Mouse (Mus musculus): ENCODE measurements around the gene Trim58.

Gene Trim58

DNA sequence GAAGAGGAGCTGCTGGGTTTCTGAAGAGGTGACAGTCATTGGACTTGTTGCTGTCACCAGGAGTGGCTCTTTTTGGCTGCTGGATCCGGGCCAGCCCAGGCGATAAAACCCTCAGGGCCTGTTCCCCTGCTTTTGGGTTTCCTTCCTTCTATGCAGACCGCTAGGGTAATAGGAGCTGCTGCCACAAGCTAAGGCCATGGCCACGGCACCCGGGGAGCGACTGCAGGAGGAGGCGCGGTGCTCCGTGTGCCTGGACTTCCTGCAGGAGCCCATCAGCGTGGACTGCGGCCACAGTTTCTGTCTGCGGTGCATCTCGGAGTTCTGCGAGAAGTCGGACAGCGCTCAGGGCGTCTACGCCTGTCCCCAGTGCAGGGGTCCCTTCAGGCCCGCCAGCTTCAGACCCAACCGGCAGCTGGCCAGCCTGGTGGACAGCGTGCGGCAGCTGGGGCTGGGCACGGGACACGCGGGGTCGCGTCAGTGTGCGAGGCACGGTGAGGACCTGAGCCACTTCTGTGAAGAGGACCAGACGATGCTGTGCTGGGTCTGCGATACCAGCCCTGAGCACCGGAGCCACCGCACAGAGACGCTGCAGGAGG, at the start of gene Trim58:
TSS of gene Trim58 (plus strand) at position 194 of the 596 bp plus-strand sequence.
- DNase-seq (ENCODE audit: low read depth, low spot score) = no peak

DNA sequence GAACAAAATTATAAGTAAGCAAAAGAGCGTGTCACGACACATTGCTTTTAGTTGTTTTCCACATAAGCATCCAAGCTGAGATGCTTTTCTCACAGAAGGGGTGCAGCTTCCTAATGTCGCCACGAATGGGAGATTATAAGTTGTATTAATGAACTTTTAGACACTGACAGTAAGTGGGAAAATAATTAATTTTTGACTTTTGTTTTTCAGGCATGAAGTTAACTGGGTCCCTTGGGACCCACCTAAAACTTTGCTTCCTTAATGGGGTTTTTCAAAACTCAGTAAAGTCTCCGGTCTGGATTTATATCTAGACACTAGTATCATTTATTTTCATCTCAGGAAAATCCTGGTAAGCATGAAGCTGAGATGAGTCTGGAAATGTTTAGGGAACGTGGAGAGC, 45.5 kb upstream of the Trim58 start, which contains the start of gene Olfr324:
TSS of gene Olfr324 (plus strand) at position 301 of the 400 bp plus-strand sequence.
- no peak for DNase-seq (ENCODE audit: low read depth, low spot score)

DNA sequence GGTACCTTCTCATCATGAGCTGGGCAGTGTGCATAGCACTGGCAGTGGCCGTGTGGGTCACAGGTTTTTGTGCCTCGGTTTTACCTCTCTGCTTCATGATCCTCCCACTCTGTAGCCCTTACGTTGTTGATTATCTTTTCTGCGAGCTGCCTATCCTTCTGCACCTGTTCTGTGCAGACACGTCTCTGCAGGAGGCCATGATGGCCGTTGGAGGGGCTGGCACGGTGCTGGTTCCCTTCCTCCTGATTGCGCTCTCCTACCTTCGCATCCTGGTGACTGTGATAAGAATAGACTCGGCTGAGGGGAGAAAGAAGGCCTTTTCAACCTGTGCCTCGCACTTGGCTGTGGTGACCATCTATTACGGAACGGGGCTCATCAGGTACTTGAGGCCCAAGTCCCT, 42.4 kb upstream of the Trim58 start:
- no peak for DNase-seq (ENCODE audit: low read depth, low spot score)

DNA sequence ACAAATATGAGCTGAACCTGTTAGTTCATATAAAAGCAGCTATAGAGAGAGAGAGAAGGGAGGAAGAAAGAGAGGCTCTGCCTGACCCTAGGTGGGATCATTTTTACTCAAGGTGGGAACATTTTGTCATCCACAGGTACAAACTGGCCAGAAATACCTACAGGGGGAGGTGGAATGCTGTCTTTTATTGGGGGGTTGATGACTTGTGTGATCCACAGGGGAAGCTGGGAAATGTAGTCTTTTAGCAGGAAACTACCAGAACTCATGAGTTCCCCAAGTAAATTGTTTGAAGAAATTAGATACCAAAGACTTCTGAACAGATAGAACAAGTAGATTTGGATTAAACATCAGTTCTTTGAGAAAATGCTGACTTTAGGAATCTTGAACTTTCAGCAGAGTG, 38.2 kb upstream of the Trim58 start:
- DNase-seq (ENCODE audit: low read depth, low spot score) = no peak

DNA sequence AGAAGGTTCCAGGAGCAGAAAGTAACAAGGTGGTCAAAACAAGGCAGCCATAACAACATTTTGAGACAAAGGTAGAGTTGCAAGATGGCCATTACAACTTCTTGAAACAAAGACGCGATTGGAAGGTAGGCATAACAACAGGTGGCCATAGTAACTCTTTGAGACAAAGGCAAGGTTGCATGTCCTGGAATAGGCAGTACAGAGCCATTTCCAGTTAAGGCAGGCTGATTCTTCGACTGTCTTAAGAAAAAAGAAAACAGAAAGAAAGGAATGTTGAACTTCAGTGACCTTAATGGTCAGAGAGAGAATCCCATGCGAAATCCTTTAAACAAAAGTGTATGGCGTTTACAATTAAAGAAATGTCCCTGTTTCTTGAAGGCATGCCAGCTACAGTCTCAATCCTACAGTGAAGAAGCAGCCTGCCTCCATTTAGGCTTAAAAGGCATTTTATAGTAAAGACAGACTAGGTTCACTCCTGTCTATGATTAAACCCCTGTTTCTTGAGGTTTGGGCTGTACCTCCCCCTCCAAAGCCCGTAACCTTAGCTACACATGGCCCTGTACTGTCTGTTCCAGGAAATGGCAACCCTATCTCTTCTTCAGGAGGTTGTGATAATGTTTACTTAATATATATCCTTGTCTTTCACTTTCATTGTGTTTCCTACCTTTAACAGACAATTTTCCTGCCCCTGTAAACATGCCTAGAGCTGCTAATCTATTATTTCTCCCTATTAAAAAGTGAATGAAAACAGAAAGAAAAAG, 37.3 kb upstream of the Trim58 start:
- DNase-seq (ENCODE audit: low read depth, low spot score) = no peak

DNA sequence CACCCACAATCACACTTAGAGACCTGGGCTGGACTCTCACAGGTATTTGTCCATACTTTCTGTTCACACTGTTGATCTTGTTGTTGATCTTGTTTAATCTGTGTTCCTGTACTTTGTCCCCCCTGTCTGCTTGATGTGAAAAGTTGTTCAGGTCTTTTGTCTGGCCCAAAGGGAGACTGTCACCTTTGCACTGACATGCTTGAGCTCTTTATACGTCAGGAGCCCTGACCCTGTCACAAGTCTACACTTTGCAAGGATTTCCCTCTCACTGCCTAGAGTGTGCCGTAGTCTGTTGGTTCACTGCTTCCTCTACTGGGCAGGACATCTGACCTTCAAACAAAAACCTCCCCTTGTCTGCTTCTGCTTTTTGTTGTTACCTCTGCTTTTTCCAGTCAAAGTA, 35.6 kb upstream of the Trim58 start:
- DNase-seq (ENCODE audit: low read depth, low spot score) = no peak

DNA sequence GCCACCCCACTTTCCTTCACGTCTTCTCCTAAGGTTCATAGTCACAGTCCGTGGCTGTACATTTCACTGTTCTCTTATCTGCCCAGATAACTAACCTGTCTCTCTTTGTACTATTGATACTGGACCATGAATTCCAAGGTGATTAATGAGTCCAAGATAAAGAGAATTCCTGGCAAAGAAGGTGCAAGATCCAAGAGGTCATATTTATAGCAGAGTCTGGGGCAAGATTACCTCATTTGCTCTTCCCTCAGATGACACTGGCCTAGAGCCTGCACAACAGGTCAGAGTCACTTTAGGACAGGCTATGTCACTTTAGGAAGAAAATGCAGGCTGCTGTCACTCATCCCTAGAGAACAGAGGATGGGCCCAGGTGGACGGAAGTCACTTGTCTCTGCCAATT, 35.0 kb upstream of the Trim58 start:
- no peak for DNase-seq (ENCODE audit: low read depth, low spot score)

DNA sequence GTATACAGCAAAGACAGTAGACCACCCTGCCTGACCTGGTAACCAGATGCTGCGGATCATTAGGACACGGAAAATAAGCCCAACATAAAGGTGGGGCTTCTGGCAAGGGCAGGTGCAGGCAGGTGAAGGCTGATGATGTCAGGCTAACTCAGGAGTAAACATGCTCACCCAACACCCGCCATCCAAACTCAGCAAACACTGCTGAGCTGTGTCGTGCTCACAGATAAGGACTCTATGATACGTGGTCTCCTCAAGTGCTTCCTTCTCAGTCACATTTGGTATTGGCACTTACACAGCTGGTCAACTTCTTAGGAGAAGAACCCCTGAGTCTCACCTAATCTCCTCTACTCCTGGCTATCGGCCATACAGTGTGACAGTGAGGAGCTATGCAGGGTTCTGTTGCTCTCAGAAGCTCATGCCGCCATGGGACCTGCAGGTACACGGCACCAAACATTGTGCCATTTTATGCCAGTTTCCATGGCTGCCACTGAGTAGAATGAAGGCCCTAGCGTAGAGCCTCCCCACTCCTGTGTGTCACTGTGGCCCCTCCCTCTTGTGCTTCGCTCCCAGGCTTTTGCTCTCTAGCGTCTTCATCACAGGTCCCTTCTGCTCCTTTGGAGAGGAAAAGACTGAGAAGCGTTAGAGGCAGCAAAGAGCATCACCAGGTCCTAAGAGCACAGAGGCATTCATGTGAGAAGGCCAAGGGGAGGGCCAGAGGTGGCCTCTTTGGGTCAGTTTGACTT, 33.9 kb upstream of the Trim58 start:
- DNase-seq (ENCODE audit: low read depth, low spot score) = no peak

DNA sequence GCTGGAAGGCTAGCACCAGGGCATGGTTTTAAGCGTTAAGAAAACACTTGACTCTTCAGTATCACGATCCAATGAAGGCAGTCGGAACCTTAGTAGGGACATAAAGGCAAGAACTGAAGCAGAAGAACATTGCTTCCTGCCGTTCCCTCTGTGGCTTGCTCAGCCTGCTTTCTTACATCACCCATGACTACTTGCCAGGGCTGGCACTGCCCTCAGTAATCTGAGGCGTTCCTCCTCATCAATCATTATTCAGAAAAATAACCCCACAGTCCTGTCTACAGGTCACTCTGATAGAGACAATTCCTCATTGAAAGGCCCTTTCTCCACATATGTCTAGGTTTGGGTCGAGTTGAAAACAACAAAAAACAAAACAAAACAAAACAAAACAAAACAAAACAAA, 33.2 kb upstream of the Trim58 start:
- DNase-seq (ENCODE audit: low read depth, low spot score) = no peak

DNA sequence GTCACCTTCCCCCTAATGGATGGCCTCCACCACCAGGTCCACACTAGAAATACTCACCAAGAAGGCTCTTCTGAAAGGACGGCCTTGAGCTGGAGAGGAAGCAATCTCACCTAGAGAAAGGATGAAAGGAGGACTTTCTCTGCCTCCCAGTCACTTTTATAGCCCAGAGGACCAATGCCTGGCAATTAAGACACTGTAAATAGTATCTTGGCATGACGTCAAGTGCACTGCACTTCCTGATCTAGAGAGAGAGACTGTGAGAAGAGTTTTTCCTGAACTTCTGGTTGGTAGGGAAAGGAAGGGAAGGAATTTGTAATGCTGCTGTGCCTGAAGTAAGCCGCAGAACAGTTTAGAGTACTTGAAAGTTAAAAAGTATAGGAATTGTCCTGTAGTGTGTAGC, 26.9 kb upstream of the Trim58 start:
- DNase-seq (ENCODE audit: low read depth, low spot score) = no peak

DNA sequence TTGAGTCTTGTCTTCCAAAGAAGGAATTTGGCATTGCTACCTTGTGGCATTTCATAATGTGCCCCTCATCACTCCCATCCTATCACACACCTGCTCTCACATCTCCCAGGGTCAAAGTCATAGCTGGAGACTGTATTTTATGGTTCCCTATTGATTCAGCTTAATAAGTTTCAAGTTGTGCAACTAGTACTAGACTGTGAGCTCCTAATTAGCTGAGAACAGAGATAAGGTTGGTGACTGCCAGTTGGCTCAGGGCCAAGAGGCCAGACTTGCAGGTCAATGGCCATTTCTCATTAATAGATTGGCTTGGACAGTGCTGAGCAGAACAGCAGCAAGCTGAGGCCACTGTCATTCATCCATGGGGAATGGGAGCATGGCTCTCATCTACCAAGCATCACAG, 25.7 kb upstream of the Trim58 start:
- no peak for DNase-seq (ENCODE audit: low read depth, low spot score)

DNA sequence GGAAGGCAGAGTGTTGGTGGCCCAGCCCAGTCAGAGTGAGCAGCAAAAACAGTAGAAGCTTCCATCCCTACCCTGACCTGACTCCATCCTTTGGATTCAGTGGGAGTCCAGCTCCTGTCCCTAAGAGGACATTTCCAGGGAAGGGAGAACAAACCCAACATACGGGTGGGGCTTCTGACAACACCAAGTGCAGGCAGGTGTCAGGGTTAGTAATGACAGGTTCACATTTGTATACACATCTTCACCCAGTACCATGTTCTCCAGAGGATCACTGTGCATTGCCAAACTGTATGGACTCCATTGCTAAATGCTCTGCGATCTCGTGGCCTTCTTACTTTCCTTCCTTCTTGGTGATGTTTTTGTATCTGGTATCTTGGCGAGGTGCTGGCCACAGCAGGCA, 24.3 kb upstream of the Trim58 start, which contains the start of gene 2210407C18Rik:
TSS of gene 2210407C18Rik (minus strand) at position 101 of the 400 bp plus-strand sequence.
- DNase-seq (ENCODE audit: low read depth, low spot score) = no peak

DNA sequence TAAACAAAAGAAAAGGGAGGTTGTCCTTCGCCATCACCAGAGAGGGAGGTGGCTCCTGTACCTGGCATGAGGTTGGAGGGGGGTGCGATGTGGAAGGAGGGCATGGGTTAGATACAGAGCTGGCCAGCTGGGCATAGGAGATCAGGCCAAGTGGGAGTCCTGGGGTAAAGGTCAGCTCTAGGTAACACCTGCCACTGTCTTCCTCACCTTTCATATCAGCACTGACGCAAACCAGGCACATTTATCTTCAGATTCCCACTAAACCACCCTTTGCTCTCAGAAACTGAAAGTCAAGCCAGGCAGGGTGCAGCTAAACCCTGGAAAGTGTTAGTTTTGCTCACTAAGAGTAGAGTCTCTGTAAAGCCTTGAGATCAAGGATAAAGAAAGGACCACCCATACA, 21.9 kb upstream of the Trim58 start:
- DNase-seq (ENCODE audit: low read depth, low spot score) = no peak

DNA sequence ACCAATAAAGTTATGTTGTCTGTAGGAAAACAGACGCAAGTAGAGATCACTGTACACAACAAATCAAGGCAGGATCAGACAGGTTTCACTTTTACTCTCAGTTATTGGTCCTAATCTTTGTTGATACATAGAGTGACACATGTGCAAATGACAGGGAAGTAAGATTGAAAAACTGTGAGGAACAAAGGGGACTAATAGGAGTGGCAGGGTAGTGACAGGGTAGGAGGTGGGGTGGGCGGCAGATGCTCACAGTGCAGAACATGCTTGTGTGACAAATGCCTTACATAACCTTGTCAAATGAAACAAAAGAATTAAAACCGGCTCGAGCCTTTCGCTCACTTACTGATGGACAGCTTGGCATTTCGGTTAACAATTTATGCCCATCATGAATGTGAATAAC, 21.5 kb upstream of the Trim58 start:
- DNase-seq (ENCODE audit: low read depth, low spot score) = no peak

DNA sequence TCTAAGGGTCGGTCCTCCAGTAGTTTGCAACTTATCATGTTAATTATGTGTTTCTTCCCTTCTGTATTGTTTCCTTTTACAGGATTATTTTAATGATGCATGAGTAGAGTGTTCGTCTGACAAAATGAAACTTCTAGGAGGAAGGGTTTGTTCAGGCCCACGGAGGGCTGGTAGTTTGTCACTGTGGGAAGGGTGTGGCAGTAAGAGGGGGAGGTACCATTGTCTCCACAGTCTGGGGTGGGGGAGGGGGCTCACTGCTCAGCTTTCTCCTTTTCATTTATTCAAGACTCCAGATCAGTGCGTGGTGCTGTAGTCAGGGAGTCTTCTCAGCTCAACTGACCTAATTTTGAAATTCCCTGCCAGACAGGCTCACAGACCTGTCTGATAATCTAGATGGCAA, 14.1 kb upstream of the Trim58 start:
- DNase-seq (ENCODE audit: low read depth, low spot score) = no peak

DNA sequence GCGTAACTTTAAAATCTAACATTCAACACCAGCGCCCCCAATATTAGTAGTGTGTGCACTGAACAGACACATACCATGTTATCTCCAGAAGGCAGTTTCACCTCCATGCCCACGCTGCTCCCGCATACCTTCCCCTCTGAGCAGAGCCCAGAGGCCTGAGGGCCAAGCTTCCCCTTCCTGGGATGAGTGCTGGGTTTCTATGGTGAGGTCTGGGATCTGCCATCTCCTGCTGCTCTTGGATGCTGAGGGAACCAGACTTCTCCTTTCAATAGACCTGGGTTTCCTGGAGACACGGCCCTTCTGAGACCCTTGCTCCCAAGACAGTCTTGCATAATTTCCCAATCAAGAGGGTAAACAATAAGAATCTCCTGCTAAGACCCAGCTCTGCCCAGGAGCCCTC, 9.9 kb upstream of the Trim58 start, which contains the start of gene Olfr323:
TSS of gene Olfr323 (minus strand) at position 101 of the 400 bp plus-strand sequence.
- no peak for DNase-seq (ENCODE audit: low read depth, low spot score)

DNA sequence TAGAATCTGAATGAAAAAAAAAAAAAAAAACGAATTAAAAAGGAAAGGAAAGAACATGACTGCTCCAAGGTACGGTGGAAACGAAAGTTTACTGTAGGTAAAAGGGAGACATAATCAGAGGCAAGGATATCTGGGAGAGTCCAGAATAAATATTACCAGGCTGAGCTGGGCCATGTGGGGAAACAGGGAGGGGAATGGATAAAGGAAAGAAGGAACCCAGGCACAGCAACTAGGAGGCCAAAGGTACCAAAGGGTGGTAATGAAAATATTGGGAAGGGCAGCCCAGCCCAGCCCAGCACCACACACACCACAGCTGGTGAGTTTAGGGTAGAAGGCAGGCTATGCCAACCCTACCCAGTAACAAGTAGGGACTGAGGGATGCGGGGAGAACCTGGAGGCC, 5.4 kb upstream of the Trim58 start:
- no peak for DNase-seq (ENCODE audit: low read depth, low spot score)

DNA sequence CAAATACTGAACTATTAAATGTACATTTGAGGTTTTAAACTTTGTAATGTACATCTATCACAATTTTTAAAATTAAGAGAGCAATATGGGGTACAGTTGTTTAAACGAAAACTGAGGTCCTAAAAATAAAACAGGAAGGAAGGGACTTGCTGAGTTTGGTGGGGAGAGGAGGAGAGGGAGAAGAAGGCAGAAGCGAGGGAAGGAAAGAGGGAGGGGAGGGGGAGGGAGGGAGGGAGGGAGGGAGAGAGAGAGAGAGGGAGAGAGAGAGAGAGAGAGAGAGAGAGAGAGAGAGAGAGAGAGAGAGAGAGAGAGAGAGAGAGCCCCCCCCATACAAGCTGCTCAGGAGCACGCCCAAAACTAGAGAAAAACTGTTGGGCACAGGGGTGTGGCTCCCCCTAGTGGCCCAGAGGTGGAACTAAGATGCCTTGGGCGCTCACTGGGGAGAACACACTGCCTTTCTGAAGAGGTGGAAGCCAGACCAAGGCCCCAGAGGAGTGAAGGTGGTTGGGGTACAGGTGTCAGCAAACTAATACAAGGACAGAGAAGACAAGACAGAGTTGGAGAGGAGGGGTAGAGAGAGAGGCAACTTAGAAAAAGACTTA, 3.8 kb upstream of the Trim58 start:
- DNase-seq (ENCODE audit: low read depth, low spot score) = peak; percentile 69

DNA sequence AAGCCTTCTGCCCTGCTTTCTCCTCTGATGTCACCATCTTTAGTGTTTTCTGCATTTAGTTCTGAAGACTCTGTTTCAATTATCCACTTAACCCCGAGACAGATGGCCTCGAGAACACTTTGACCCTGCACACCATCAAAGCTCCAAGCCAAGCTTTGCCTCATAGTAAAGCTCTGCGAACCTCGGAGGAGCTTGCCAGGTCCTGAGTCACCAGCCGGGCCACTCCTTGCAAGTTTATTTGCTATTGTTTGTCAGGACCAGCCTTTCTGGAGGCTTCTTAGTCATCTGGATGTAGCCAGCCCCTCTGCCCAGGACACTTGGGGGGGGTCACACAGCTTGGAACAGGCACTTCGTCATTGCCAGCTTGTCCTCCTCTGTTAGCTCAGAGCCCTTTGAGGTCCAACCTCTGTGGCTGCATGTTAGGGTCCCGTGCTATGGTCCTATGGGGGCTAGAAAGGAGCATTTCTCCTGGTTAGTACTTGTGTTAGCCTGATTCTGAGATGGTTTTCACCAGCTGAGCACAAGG, 2.0 kb upstream of the Trim58 start:
- no peak for DNase-seq (ENCODE audit: low read depth, low spot score)

DNA sequence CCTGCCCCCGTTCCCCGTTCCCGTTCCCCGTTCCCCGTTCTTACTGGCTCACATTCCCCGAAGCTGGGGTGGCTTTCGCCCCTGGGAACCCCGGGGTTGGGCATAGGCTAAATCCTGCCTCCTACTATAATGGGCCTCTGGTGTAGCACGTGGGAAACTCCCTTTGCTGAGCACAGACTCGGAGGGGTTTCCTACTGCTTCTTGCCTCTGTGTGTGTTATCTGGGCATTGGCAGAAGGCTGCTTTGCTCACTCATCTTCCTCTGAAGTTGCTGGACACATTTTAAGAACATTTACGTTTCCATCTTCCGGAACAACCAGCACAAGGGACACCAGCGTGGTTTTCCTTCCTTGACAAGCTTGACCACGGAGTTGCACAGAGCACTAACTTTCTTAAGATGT, 792 bp downstream of the Trim58 start:
- no peak for DNase-seq (ENCODE audit: low read depth, low spot score)

DNA sequence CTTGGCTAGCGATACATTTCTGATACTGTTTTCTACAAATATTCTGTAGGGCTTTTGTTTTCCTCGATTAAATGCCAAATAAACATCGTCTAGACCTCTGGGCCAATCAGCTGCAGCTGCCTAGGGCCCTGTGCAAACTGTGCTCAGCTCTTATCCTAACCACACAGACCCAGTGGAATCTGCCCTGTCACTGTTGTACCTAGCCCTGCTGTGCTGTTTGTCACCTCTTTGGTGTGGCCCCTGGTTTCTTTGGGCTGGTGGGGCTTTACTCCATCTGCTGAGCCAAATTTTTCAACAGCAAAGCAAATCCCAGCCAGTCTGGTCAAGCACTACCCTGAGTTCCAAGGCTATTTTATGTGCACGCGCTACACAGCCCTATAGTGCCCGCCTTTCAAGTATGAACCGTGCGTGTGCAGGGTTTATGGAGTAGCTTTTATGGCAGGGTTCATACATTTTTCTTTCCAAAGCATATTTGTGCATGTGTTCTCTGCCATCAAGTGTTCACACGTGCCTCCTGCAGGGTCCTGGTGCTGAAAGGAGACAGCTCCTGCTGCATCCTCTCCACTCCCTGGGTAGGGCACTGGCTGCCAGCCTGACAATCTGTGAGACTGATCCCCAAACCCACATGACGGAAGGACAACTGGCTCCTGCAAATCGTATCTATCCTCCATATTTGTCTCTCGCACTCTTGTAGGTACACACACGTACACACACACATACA, 1.5 kb downstream of the Trim58 start:
- no peak for DNase-seq (ENCODE audit: low read depth, low spot score)

All from CD4-positive, CD25-positive, alpha-beta regulatory T cell, adult 2 months (primary cell).